Mouse (Mus musculus) hindbrain, embryonic 13.5 days (tissue): Measurements from ENCODE around the gene Zfp110. TPM values are rescaled to one million over a fixed set of nuclear protein-coding genes. Genes with fewer than 3 reads are reported as not detected.

ENCODE experiments used
- polyA plus RNA-seq: library from polyadenylated mRNA; unstranded; fragments of >200 nt; fragmentation: Nextera tagmentation; extraction: Ambion mirVana; gene quantifications from 2 replicates; pipeline ENCODE4 v1.2.1, GENCODE M21; 2015

Zfp110 gene
- polyA plus RNA-seq, 1 experiment from 2014 or later: 33.3 TPM

Other genes with a start within 250 kb of the Zfp110 start
- gene Vmn2r53, start 226.0 kb upstream of the Zfp110 start, polyA plus RNA-seq: 0.01 TPM in 1 of 2 replicates, not detected in the other
- gene Vmn2r54, start 194.4 kb upstream of the Zfp110 start, polyA plus RNA-seq: not detected in 2 replicates
- gene Vmn2r55, start 149.8 kb upstream of the Zfp110 start, polyA plus RNA-seq: not detected in 2 replicates
- gene Vmn2r56, start 99.8 kb upstream of the Zfp110 start, polyA plus RNA-seq: not detected in 2 replicates
- 20.1 and 22.9 TPM in 2 replicates for gene Zscan18, start 31.1 kb upstream of the Zfp110 start, polyA plus RNA-seq
- 30.6 and 31.3 TPM in 2 replicates for gene Zfp329, start 15.9 kb upstream of the Zfp110 start, polyA plus RNA-seq
- gene Zfp128, start 46.4 kb downstream of the Zfp110 start, polyA plus RNA-seq: 7.0 and 7.3 TPM in 2 replicates
- 10.6 and 10.9 TPM in 2 replicates for gene Zscan22, start 63.1 kb downstream of the Zfp110 start, polyA plus RNA-seq
- gene Rps5, start 87.5 kb downstream of the Zfp110 start, polyA plus RNA-seq: 661 and 665 TPM in 2 replicates
- 0.70 TPM in 2 replicates for gene Rnf225, start 92.7 kb downstream of the Zfp110 start, polyA plus RNA-seq
- gene Zfp324, start 131.1 kb downstream of the Zfp110 start, polyA plus RNA-seq: 13.6 and 13.7 TPM in 2 replicates
- gene Zfp446, start 143.1 kb downstream of the Zfp110 start, polyA plus RNA-seq: 12.4 and 13.2 TPM in 2 replicates
- gene Slc27a5, start 163.4 kb downstream of the Zfp110 start, polyA plus RNA-seq: 0.19 and 0.44 TPM in 2 replicates
- 216 and 239 TPM in 2 replicates for gene Trim28, start 164.4 kb downstream of the Zfp110 start, polyA plus RNA-seq
- gene Zbtb45, start 175.3 kb downstream of the Zfp110 start, polyA plus RNA-seq: 37.0 and 37.4 TPM in 2 replicates
- gene Chmp2a, start 200.0 kb downstream of the Zfp110 start, polyA plus RNA-seq: 181 and 184 TPM in 2 replicates
- 80.3 and 95.9 TPM in 2 replicates for gene Ube2m, start 203.5 kb downstream of the Zfp110 start, polyA plus RNA-seq
- 6.0 and 6.7 TPM in 2 replicates for gene Mzf1, start 220.0 kb downstream of the Zfp110 start, polyA plus RNA-seq